Mouse (Mus musculus): Measurements from ENCODE around the gene Ccdc30.

DNA sequence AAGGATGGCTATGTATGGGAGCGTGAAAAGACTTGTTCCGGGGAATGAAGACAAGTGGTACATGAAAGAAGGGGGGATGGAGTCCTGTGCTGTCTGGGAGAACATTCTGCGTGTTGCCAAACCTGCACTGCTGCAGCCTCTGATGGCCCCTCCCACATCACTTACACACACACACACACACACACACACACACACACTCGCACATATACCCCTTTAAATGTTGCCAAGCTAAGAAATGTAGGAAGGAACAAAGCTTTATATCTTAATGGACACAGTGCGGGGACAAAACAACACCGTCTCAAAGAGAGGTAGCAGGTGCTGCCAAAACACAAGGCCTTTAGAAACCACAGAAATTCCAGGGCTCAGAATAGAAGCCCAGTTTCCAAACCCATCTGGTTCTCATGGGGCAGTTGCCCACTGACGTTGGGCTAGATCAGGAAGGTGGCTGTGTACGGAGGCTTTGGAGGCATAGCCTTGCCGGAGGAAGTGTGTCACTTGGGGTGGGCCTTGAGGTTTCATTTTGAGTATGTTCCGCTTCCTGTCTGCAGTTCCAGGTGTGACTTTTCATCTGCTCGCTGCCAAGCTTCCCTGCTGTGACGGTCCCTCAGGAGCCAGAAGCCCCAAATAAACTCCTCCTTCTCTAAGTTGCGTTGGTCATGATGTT is 48.6 kb upstream of the Ccdc30 start:
- TF ChIP-seq POLR2A (IDR thresholded peaks at IDR 0.05; ENCODE audit: borderline replicate concordance, control insufficient read depth, low read depth, low read length) (no peak), CTCF (IDR thresholded peaks at IDR 0.05; ENCODE audit: control insufficient read depth, insufficient read depth, low read length) (no peak)

All from bone marrow, adult 2 months (tissue).